Mouse (Mus musculus): ENCODE data around the gene Paf1. TPM values are rescaled to one million over a fixed set of nuclear protein-coding genes. Genes with fewer than 3 reads are reported as not detected.

The Paf1 gene
- total RNA-seq, 2 experiments from 2014 or later = 56.5 to 59.2 TPM

GRCm38 (mm10) chr7:28436271-28436904, 43.6 kb downstream of the Paf1 start:
- DNase-seq = peak; percentile 100

GRCm38 (mm10) chr7:28436932-28437570, 44.3 kb downstream of the Paf1 start, which contains the start of gene Gmfg:
Gene Gmfg (plus strand): TSS chr7:28437447.
- DNase-seq = peak; percentile 83

DNA sequence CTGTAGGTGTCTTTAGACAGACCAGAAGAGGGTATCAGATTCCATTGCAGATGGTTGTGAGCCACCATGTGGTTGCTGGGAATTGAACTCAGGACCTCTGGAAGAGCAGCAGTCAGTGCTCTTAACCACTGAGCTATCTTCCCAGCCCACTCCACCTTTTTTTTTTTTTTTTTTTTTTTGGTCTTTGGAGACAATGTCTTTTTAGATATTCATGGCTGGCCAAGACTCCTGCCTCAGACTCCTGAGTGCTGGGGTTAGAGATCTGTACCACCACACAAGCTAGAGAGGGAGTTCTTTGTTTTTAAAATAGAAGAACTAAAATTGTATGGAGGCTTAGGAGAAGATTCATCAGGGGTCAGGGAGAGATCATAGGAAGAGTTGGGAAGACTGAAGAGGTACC, 45.2 kb downstream of the Paf1 start:
- DNase-seq = no peak

DNA sequence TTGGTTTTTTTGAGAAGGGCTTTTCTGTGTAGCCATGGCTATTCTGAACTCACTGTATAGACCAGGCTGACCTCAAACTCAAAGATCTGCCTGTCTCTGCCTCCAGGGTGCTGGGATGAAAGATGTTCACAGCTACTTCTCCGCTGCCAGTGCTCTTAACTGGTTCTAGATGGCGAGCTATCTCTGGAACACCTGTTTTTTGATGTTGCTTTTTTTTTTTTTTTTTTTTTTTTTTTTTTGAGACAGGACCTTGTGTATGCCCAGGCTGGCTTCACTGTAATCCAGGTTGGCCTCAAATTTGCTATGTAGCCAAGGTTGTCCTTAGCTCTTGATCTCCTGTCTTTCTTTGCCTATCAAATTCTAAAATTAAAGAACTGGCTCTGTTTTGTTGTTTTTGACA, 46.0 kb downstream of the Paf1 start:
- DNase-seq = no peak

DNA sequence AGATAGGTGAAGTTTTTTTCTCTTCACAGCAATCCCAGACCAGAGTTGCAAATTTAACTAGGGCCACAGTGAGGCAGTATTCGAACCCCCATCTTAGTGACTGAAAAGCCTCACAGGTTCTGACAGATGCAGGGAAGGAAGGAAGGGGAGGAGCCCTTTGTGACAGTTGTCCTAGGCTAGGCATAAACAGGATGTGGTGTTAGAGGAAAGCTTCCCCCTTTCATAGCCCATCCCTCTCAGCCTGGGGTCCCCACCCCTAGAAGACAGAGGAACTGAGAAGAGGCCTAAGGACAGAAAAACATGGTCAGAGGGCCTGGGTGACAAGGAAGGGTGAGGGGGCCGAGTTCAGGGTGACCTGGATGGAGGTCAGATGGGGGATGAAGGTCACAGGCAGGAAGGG, 48.0 kb downstream of the Paf1 start:
- DNase-seq = peak; percentile 35

DNA sequence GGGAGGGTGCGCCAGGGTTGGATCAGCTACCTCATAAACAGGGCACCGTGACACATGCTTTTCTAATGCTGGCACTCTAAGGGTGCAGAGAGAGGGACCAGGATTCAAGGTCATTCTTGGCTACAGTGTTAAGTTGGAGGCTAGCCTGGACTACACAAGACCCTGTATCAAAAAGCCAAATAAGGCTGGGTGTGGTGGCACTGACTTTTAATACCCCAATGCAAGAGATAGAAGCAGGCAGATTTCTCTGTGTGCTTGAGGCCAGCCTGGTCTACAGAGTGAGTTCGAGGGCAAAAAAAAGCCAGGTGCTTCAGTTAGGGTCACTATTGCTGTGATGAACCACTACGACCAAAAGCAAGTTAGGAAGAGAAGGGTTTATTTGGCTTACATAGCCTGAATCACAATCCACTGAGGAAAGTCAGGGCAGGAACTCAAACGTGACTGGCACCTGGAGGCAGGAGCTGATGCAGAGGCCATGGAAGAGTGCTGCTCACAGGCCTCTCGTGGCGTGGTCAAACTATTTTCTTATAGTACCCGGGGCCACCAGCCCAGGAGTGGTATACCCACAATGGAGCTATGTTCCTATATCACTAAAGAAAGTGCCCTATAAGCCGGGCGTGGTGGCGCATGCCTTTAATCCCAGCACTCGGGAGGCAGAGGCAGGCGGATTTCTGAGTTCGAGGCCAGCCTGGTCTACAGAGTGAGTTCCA, 49.2 kb downstream of the Paf1 start:
- DNase-seq = no peak

DNA sequence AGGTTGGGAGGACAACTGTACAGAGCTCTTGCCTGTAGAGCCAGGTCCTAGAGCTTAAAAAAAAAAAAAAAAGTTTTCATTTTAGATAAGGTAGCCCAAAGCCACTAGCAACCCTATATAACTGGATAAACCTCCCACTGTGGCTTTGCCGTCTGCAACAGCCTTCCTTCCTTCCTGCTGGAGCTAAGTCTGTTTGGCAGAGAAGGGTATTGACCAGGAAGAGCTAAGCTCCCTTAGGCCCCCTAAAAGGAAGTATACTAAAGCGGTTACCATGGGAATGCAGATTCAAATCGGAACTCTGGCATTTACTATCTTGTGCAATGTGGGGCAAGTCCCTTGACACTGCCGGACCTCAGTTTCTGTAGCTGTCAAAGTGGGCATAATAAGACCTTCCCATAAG, 49.9 kb downstream of the Paf1 start:
- DNase-seq = no peak

- DNase-seq = no peak
Observed at GRCm38 (mm10) chr7:28444344-28444974, 51.7 kb downstream of the Paf1 start.

- DNase-seq = peak; percentile 93
Observed at GRCm38 (mm10) chr7:28446446-28446845, 53.7 kb downstream of the Paf1 start.

DNA sequence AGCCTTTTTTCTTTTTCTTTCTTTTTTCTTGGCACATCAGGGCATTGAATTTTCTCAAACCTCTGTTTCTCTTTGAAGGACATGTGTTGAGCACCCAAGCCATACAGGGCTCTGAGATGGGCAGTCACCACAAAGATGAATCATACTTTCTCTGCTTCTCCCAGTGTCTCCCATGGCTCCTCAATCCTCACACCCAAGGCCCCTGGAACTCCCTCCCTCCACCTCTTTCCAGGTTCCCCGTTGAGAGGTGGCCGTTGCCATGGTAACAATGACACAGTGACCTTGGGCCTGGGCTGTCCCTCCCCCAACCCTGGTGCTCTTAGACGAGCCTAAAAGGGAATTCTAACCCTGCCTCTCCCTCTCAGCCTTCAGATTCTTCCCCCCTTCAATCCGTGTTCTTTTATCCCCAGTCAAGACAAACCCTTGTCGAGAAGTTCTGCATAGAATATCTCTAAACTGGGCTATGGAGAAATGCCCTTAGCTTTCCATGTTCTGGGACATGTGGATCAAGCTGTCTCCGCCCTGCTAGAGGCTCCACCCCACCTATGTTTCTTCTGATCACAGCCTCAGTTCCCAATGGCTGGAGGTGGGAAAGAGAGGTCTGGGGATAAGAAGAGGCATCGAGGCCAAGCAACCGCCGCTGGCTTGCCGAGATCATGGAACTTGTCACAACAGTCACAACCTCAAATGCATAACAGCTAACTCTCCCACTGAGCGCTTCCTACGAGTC, 54.5 kb downstream of the Paf1 start:
- DNase-seq = peak; percentile 66

GRCm38 (mm10) chr7:28447865-28448820, 55.4 kb downstream of the Paf1 start:
- no peak for DNase-seq

Other genes with a start within 250 kb of the Paf1 start
- 10 to 100 TPM; 84.3 to 96.3 TPM for gene Fbl, start 223.2 kb upstream of the Paf1 start, total RNA-seq (2021)
- 10 to 100 TPM; 35.6 to 48.1 TPM for gene Dyrk1b, start 213.5 kb upstream of the Paf1 start, total RNA-seq (2021)
- 10 to 100 TPM; 22.8 to 34.9 TPM for gene Eid2, start 125.1 kb upstream of the Paf1 start, total RNA-seq (2021)
- gene Eid2b, start 115.2 kb upstream of the Paf1 start, total RNA-seq (2021) = 10 to 100 TPM; 13.4 to 15.7 TPM
- 1 to 10 TPM in 1 of 2 experiments, not detected in 1; 1.2 TPM for gene Selenov, start 101.8 kb upstream of the Paf1 start, total RNA-seq (2021)
- under 1 TPM; 0.33 to 0.36 TPM for gene Dll3, start 90.7 kb upstream of the Paf1 start, total RNA-seq (2021)
- 100 to 1,000 TPM; 108 to 114 TPM for gene Timm50, start 80.9 kb upstream of the Paf1 start, total RNA-seq (2021)
- 100 to 1,000 TPM in 1 of 2 experiments, 10 to 100 TPM in 1; 86.6 to 103 TPM for gene Supt5, start 54.2 kb upstream of the Paf1 start, total RNA-seq (2021)
- gene Rps16, start 42.3 kb upstream of the Paf1 start, total RNA-seq (2021) = 1,000 to 10,000 TPM; 1,220 to 1,241 TPM
- 10 to 100 TPM; 27.9 to 37.0 TPM for gene Plekhg2, start 20.4 kb upstream of the Paf1 start, total RNA-seq (2021)
- 10 to 100 TPM; 11.4 to 27.2 TPM for gene Zfp36, start 12.7 kb upstream of the Paf1 start, total RNA-seq (2021)
- gene Med29, start 243 bp upstream of the Paf1 start, total RNA-seq (2021) = 10 to 100 TPM; 19.8 to 25.9 TPM
- gene Gmfg, start 44.5 kb downstream of the Paf1 start, total RNA-seq (2021) = 10 to 100 TPM; 23.3 to 24.7 TPM
- 10 to 100 TPM in 1 of 2 experiments, 1 to 10 TPM in 1; 9.2 to 13.0 TPM for gene Lrfn1, start 59.0 kb downstream of the Paf1 start, total RNA-seq (2021)
- gene Ifnl2, start 117.5 kb downstream of the Paf1 start, total RNA-seq (2021) = not detected
- not detected for gene Ifnl3, start 129.9 kb downstream of the Paf1 start, total RNA-seq (2021)
- not detected for gene Sycn, start 147.9 kb downstream of the Paf1 start, total RNA-seq (2021)
- not detected for gene Nccrp1, start 154.3 kb downstream of the Paf1 start, total RNA-seq (2021)
- 10 to 100 TPM; 45.5 to 49.6 TPM for gene Samd4b, start 205.2 kb downstream of the Paf1 start, total RNA-seq (2021)
- 10 to 100 TPM; 19.4 to 20.4 TPM for gene Pak4, start 205.2 kb downstream of the Paf1 start, total RNA-seq (2021)
- not detected for gene Acp7, start 238.4 kb downstream of the Paf1 start, total RNA-seq (2021)